Mouse (Mus musculus) heart, postnatal 0 days (tissue): ENCODE results near the gene Ptpn13. TPM values are rescaled to one million over a fixed set of nuclear protein-coding genes. Genes with fewer than 3 reads are reported as not detected.

Experiments
- ATAC-seq: fragments of 200-750 bp; cut with Nextera tagmentation; 2 replicates; pipeline ENCODE4 v1.8.0; 2017; ENCODE audit warnings: low read depth, moderate number of reproducible peaks, moderate library complexity; ENCODE audit not compliant: insufficient read depth
- DNase-seq: peaks from one replicate; pipeline ENCODE4 v3.0.0-alpha.2; 2016; ENCODE audit warnings: low spot score
- H3K27ac ChIP-seq: fragments of 300-500 bp; sonication (generic); 2 replicates; pipeline ENCODE4 v1.5.1; 2014; ENCODE audit warnings: low read depth, mild to moderate bottlenecking
- H3K27me3 ChIP-seq: fragments of 300-500 bp; sonication (generic); 2 replicates; pipeline ENCODE4 v1.6.1; 2014; ENCODE audit warnings: low read length, mixed read lengths; ENCODE audit not compliant: control insufficient read depth, insufficient read depth
- H3K36me3 ChIP-seq: fragments of 300-500 bp; sonication (generic); replicated peaks from 2 replicates; pipeline ENCODE4 v1.6.1; 2014; ENCODE audit warnings: low read length, mixed read lengths; ENCODE audit not compliant: control insufficient read depth, insufficient read depth
- H3K4me1 ChIP-seq: fragments of 300-500 bp; sonication (generic); 2 replicates; pipeline ENCODE4 v1.6.1; 2014; ENCODE audit warnings: antibody characterized with exemption; ENCODE audit not compliant: control insufficient read depth, insufficient read depth
- H3K4me2 ChIP-seq: fragments of 300-500 bp; sonication (generic); 2 replicates; pipeline ENCODE4 v1.6.1; 2014; ENCODE audit warnings: low read depth, mild to moderate bottlenecking, low read length, moderate library complexity
- H3K4me3 ChIP-seq: fragments of 300-500 bp; sonication (generic); 2 replicates; pipeline ENCODE4 v1.5.1; 2014; ENCODE audit warnings: low read depth, low read length
- H3K9ac ChIP-seq: fragments of 300-500 bp; sonication (generic); replicated peaks from 2 replicates; pipeline ENCODE4 v1.6.1; 2014; ENCODE audit warnings: low read depth, low read length, mixed read lengths
- H3K9me3 ChIP-seq: fragments of 300-500 bp; sonication (generic); replicated peaks from 2 replicates; pipeline ENCODE4 v1.6.1; 2016; ENCODE audit warnings: low read length; ENCODE audit not compliant: control insufficient read depth
- CTCF ChIP-seq: IDR thresholded peaks from 2 replicates; pipeline ENCODE4 v1.5.1; 2016; ENCODE audit warnings: antibody characterized with exemption, control low read depth, low read depth
- EP300 ChIP-seq: IDR thresholded peaks from 2 replicates; pipeline ENCODE4 v1.6.1; 2016; ENCODE audit warnings: antibody characterized with exemption, low read depth
- WGBS: fragments of 180-500 bp; shearing (Covaris S2); extraction: QIAGEN DNeasy Blood & Tissue Kit; methylation state at CpG from one replicate; pipeline ENCODE4 v1.1.7; 2014; 5-methylcytosine and 5-hydroxymethylcytosine counted together
- polyA plus RNA-seq: library from polyadenylated mRNA; unstranded; fragments of >200 nt; fragmentation: Nextera tagmentation; extraction: Ambion mirVana; gene quantifications from 2 replicates; pipeline ENCODE4 v1.2.1, GENCODE M21; 2015
- total RNA-seq: library from RNA; depleted of rRNA; stranded (reverse); fragments of >200 nt; gene quantifications from 2 replicates; pipeline ENCODE4 v1.2.3, GENCODE M21; 2014; ENCODE audit warnings: low replicate concordance; rRNA removed

Ptpn13 gene
- total and polyA plus RNA-seq, 2 experiments from 2014 or later = 2.3 to 14.3 TPM

- no peaks in the 10 kb centered on the region for H3K27me3 ChIP-seq
- H3K4me1 ChIP-seq = no peaks in the 10 kb centered on the region
- TF ChIP-seq EP300 (no peak), CTCF (no peak)
- no peak overlapping the region for H3K9ac ChIP-seq
- no peak for ATAC-seq
- H3K9me3 ChIP-seq = 0 out of 2 replicates have a peak, but pooled peaks cover 3% of the 10 kb centered on the region
- no peak for DNase-seq
- no peaks in the 10 kb centered on the region for H3K36me3 ChIP-seq
- H3K4me2 ChIP-seq = no peak overlapping the region
- WGBS = 85% methylated on average over 3 of the region's 3 CpGs
- no peak overlapping the region for H3K4me3 ChIP-seq
- no peak overlapping the region for H3K27ac ChIP-seq
These were observed 222.3 kb downstream of the Ptpn13 start for GRCm38 (mm10) chr5:103647320-103647719.

Other genes with a start within 250 kb of the Ptpn13 start
- 3.9 and 11.6 TPM in 2 replicates for gene Mapk10, start 213.9 kb upstream of the Ptpn13 start, total RNA-seq
- gene Mapk10, start 213.9 kb upstream of the Ptpn13 start, polyA plus RNA-seq = 6.5 and 7.0 TPM in 2 replicates
- gene Slc10a6, start 204.2 kb downstream of the Ptpn13 start, total RNA-seq = 9.6 and 14.9 TPM in 2 replicates
- gene Slc10a6, start 204.2 kb downstream of the Ptpn13 start, polyA plus RNA-seq = 1.2 and 1.7 TPM in 2 replicates
- not detected in 2 replicates for gene 1700016H13Rik, start 230.8 kb downstream of the Ptpn13 start, total RNA-seq
- gene 1700016H13Rik, start 230.8 kb downstream of the Ptpn13 start, polyA plus RNA-seq = 0.21 and 0.33 TPM in 2 replicates